Mouse (Mus musculus) neural tube, embryonic 10.5 days (tissue): ENCODE results near the gene Gucd1.

Experiments used
- DNase-seq: peaks from one replicate; pipeline ENCODE4 v3.0.0-alpha.2; 2017; ENCODE audit warnings: low spot score; ENCODE audit errors: extremely low spot score

Gene Gucd1

GRCm38 (mm10) chr10:75327081-75327480 lies 190.7 kb downstream of the Gucd1 start:
- DNase-seq, result no peak

- no peak for DNase-seq
These were observed 191.2 kb downstream of the Gucd1 start for GRCm38 (mm10) chr10:75326553-75326952.

GRCm38 (mm10) chr10:75325821-75326220 lies 192.0 kb downstream of the Gucd1 start:
- no peak for DNase-seq

GRCm38 (mm10) chr10:75324391-75324790 lies 193.4 kb downstream of the Gucd1 start:
- DNase-seq, result no peak

- no peak for DNase-seq
These were observed 193.8 kb downstream of the Gucd1 start for GRCm38 (mm10) chr10:75323986-75324385.

GRCm38 (mm10) chr10:75322966-75323365 lies 194.8 kb downstream of the Gucd1 start:
- DNase-seq, result no peak

GRCm38 (mm10) chr10:75320321-75320720 lies 197.5 kb downstream of the Gucd1 start:
- DNase-seq, result no peak

- DNase-seq, result no peak
These were observed 199.6 kb downstream of the Gucd1 start for GRCm38 (mm10) chr10:75318206-75318605.

GRCm38 (mm10) chr10:75316908-75317761 lies 200.6 kb downstream of the Gucd1 start:
- DNase-seq, result peak; percentile 79

GRCm38 (mm10) chr10:75316872-75316907 lies 201.1 kb downstream of the Gucd1 start, which contains the start of gene Adora2a:
Adora2a (plus strand) TSS chr10:75316877.
- DNase-seq, result no peak

GRCm38 (mm10) chr10:75316472-75316871 lies 201.3 kb downstream of the Gucd1 start:
- no peak for DNase-seq

- DNase-seq, result no peak
These were observed 202.0 kb downstream of the Gucd1 start for GRCm38 (mm10) chr10:75315756-75316155.

GRCm38 (mm10) chr10:75314190-75314980 lies 203.4 kb downstream of the Gucd1 start:
- no peak for DNase-seq

- DNase-seq, result no peak
These were observed 205.4 kb downstream of the Gucd1 start for GRCm38 (mm10) chr10:75312361-75312760.

GRCm38 (mm10) chr10:75307130-75307529 lies 210.6 kb downstream of the Gucd1 start:
- DNase-seq, result no peak

- no peak for DNase-seq
These were observed 213.4 kb downstream of the Gucd1 start for GRCm38 (mm10) chr10:75304413-75304812.

GRCm38 (mm10) chr10:75304049-75304405 lies 213.7 kb downstream of the Gucd1 start:
- no peak for DNase-seq

GRCm38 (mm10) chr10:75303324-75304048 lies 214.3 kb downstream of the Gucd1 start:
- no peak for DNase-seq

GRCm38 (mm10) chr10:75302536-75302935 lies 215.2 kb downstream of the Gucd1 start:
- no peak for DNase-seq

GRCm38 (mm10) chr10:75301937-75302336 lies 215.8 kb downstream of the Gucd1 start:
- no peak for DNase-seq

- no peak for DNase-seq
These were observed 216.5 kb downstream of the Gucd1 start for GRCm38 (mm10) chr10:75301195-75301806.
